Mouse (Mus musculus): ENCODE measurements around the gene Dok5. TPM values are rescaled to one million over a fixed set of nuclear protein-coding genes. Genes with fewer than 3 reads are reported as not detected.

Gene Dok5
- polyA plus RNA-seq, 1 experiment from 2014 or later = 6.1 TPM

DNA sequence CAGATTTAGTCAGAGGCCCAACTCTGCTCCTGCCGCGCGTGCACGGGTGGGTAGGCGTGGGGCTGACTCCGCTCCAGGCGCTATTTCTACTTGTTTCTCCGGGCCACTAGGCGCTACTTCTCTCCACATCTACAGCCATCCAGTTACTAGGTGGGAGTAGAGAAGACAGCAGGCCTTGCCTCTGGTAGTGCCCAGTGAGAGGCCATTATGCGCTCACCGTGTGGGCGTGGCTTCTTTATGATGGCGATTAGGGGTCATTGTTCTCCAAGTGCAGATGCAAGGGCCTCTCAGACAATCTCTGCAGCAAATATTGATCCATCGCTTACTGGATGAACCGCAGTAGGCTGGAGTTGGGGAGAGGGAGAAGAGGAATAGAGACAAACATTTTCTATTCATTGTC is 44.0 kb downstream of the Dok5 start:
- Histone ChIP-seq H3K9me3 (no peaks in the 10 kb centered on the region), H3K4me3 (no peak overlapping the region), H3K27me3 (ENCODE audit: poor library complexity, severe bottlenecking) (no peaks in the 10 kb centered on the region; the same call in 1 of the 2 replicates), H3K27ac (no peak overlapping the region), H3K36me3 (replicated peaks) (no peaks in the 10 kb centered on the region), H3K4me1 (peaks cover 37% of the 10 kb centered on the region)
- 89% methylated on average over 15 of the region's 15 CpGs for WGBS
- no peak for DNase-seq (ENCODE audit: extremely low spot score, low spot score)

DNA sequence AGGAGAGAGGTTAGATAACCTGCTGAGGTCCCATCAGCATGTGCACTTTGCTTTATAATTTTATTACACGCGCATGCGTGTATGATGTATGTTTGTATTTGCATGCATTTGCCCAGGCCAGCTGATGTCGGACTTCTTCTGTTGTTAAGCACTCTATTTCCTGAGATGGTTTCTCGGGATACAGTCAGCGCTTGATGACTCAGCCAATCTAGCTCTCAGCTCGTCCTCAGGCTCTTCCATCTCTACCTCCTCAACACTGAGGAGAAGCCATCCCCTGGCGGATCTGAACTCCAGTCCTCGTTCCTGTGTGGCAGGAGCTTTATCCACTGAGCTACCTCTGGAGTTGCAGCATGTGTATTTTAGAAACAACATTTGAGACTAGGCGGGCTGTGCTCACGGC is 44.5 kb downstream of the Dok5 start:
- H3K36me3 ChIP-seq (replicated peaks) = no peaks in the 10 kb centered on the region
- DNase-seq (ENCODE audit: extremely low spot score, low spot score) = no peak
- WGBS = 96% methylated on average over 11 of the region's 11 CpGs
- peaks cover 32% of the 10 kb centered on the region for H3K4me1 ChIP-seq
- no peaks in the 10 kb centered on the region for H3K27me3 ChIP-seq (ENCODE audit: poor library complexity, severe bottlenecking)
- H3K4me3 ChIP-seq = no peak overlapping the region
- H3K9me3 ChIP-seq = no peaks in the 10 kb centered on the region
- no peak overlapping the region for H3K27ac ChIP-seq

DNA sequence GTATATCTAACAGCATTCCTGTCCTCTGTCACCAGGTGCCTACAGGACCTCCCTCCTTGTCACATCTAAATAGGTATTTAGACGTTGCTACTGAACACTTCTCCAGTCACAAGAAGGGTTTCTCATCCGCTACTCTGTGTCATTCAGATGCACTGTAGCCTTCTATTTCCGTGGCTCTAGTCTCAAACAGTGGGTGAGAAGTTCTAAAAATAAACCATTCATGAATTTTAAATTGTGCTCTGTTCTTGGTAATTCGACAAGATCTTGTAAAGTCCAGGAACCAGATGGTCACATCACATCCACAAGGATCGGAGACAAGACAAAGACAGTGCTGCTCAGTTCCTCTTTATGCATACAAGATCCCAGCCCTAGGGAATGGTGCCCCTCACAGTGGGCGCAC is 46.0 kb downstream of the Dok5 start:
- H3K9me3 ChIP-seq = no peaks in the 10 kb centered on the region
- no peak overlapping the region for H3K27ac ChIP-seq
- no peaks in the 10 kb centered on the region for H3K27me3 ChIP-seq (ENCODE audit: poor library complexity, severe bottlenecking)
- no peaks in the 10 kb centered on the region for H3K36me3 ChIP-seq (replicated peaks)
- no peak overlapping the region for H3K4me3 ChIP-seq
- whole genome bisulfite sequencing = 92% methylated on average over 6 of the region's 6 CpGs
- H3K4me1 ChIP-seq = peaks cover 18% of the 10 kb centered on the region
- DNase-seq (ENCODE audit: extremely low spot score, low spot score) = no peak

DNA sequence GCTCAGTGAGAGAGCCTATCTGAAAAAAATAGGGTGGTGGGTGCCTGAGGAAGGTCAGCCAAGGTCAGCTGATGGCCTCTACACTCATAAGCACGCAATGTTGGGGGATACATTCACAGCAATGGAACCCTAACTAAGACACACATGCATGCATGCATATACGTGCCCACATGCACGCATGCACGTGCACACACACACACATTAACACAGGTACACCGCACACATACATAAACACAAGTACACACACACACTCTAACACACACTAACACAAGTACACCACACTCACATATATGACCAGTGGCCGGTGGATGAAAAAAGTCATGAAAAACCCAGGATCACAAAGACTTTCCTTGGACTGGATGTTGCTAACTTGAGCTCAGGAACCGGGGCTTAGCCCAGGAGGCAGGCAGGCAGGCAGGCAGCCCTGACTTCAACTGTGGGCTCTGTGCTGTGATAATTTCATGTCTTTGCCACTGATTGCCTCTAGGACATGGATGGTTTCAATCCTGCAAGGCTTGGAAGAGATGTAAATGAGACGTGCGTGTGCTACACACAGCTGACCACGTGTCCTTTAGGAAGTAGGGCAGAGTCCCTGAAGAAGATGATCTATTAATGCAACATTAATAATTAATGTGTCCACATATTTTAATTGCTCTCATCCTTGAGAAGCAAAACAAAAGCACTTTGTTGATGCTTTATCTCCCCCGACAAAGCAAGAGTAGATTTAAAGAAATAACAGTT is 48.6 kb downstream of the Dok5 start:
- no peak for DNase-seq (ENCODE audit: extremely low spot score, low spot score)
- Histone ChIP-seq H3K27me3 (ENCODE audit: poor library complexity, severe bottlenecking) (no peaks in the 10 kb centered on the region), H3K36me3 (replicated peaks) (no peaks in the 10 kb centered on the region), H3K4me1 (0 out of 2 replicates have a peak, but pooled peaks cover 5% of the 10 kb centered on the region), H3K9me3 (no peaks in the 10 kb centered on the region), H3K4me3 (no peak overlapping the region), H3K27ac (0 out of 2 replicates have a peak overlapping the region, but pooled peaks have one; percentile 15)
- 87% methylated on average over 11 of the region's 11 CpGs for WGBS

DNA sequence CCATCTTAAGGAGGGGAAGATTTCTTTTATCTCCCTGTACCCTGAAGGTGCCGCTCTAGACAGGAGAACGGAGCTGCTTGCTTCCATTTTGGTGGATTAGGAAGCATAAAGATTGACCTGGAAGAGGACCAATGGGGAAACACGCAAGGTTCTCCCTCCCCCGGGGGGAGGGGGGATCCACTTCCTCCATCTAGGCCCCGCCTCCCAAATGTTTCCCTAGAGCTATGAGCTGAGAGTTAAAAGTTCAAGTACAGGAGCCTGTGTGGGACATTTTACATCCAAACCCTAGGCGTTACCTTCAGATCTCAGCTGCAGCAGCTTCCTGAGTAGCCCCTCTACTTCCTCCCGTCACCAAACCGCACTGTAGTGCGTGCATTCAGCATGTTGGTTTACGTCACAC is 56.5 kb downstream of the Dok5 start:
- no peak for DNase-seq (ENCODE audit: extremely low spot score, low spot score)
- no peak overlapping the region for H3K27ac ChIP-seq
- H3K9me3 ChIP-seq = no peaks in the 10 kb centered on the region; the same call in 1 of the 2 replicates
- H3K36me3 ChIP-seq (replicated peaks) = no peaks in the 10 kb centered on the region
- no peaks in the 10 kb centered on the region for H3K27me3 ChIP-seq (ENCODE audit: poor library complexity, severe bottlenecking)
- no peak overlapping the region for H3K4me3 ChIP-seq
- WGBS = 92% methylated on average over 10 of the region's 10 CpGs
- H3K4me1 ChIP-seq = peaks cover 14% of the 10 kb centered on the region

DNA sequence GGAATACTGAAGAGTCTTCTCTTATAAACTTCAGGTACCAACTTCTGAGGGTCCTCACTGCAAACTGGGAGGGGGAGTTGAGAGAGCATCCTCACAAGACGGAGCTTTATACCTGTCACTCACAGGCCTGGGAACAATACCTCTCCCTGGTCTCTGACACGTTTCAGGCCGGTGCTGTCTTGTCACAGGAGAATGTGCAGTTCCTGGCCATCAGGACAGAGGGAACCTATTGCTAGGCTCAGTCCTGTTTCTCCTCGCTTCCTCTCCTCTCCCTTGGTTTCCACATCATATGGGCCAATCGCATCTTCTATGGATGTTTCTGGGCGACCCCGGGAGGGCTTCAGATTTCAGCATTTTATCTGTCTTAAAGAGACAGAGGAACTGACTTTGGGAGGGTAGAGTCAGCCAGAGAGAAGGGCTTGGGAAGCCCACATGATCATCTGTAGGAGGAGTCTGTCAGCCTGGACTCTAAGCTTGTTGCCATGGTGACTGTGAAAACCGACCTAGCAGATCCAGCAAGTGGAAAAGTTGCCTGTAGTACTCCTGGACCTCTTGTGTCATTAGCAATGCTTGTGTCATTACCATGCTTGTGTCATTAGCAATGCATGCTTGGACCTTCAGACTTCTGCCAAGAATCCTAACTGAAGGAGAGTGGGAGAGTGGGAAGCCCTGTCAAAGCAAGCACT is 59.9 kb downstream of the Dok5 start:
- DNase-seq (ENCODE audit: extremely low spot score, low spot score) = no peak
- H3K4me1 ChIP-seq = peaks cover 14% of the 10 kb centered on the region
- no peak overlapping the region for H3K27ac ChIP-seq
- H3K27me3 ChIP-seq (ENCODE audit: poor library complexity, severe bottlenecking) = no peaks in the 10 kb centered on the region
- H3K9me3 ChIP-seq = peaks cover 8% of the 10 kb centered on the region; the same call in 1 of the 2 replicates
- WGBS = 38% methylated on average over 8 of the region's 8 CpGs
- no peaks in the 10 kb centered on the region for H3K36me3 ChIP-seq (replicated peaks)
- H3K4me3 ChIP-seq = no peak overlapping the region

DNA sequence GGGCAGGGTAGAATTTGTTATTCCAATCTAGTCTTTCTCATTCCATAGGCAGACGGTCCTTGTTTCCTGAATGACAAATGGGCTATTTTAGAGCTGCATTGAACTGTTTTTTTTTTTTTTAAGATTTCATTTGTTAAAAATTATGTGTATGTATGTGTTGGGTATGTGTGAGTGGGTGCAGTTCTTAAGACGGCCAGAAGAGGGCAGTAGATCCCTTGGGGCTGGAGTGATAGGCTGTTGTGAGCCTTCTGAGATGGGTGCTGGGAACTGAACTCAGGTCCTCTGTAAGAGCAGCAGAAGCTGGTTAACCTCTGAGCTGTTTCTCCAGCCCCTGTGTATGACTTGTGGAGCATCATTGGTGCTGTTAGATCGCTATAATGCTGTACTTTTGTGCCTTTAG is 63.6 kb downstream of the Dok5 start:
- Histone ChIP-seq H3K27ac (no peak overlapping the region), H3K9me3 (peaks cover 18% of the 10 kb centered on the region), H3K27me3 (ENCODE audit: poor library complexity, severe bottlenecking) (no peaks in the 10 kb centered on the region), H3K4me1 (peaks cover 14% of the 10 kb centered on the region), H3K36me3 (replicated peaks) (no peaks in the 10 kb centered on the region), H3K4me3 (no peak overlapping the region)
- WGBS = 82% methylated on average over 3 of the region's 3 CpGs
- DNase-seq (ENCODE audit: extremely low spot score, low spot score) = no peak

DNA sequence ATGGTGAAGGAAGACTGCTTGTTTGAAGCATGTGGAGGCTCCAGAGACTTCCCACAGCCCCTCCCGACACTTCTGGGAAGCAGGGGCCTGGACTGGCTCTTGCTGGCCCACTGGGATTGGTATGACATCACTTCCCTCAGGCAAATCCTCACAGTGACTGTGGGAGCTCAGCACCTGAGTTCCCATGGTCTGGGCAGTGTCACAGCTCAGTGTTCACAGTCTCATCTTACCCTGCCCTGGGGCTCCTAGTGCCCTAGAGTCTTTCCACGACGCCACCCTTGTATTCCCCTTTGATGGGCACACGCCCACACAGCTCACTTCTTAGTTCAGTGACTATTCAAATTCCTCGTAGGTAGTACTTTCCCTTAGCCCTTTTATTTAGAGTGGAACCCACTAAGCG is 71.4 kb downstream of the Dok5 start:
- 82% methylated on average over 6 of the region's 6 CpGs for WGBS
- no peak for DNase-seq (ENCODE audit: extremely low spot score, low spot score)

DNA sequence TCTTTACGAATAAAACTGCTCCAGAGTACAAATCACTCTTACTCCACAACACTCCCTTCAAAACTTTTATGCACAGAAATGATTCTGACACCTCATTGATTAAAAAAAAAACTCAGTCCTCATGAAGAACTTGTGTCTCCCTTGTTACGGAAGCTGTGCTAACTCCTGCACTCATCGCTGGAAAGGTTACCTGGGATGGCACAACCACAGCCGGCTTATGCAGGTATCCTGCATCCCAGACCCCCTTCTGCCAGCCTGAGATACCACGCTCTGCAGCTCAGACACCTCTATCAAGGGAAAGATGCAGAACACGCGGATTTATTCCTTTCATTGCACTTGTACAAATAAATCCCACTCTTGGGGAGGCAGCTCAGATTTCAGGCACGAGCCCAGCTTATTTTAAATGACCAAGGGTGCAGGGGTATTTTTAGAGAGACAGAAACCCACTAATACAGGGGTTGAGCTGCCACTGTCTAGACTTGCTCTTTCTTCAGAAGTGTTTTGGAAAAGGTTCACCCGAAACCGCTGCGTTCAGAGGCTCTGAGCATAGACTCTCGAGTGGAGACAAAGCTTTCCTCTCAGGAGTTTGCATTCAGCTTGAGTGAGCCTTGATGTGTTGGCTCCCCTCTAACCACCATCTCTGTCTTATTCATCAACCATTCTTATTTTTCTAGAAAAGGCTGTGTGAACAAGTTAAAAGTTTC is 76.1 kb downstream of the Dok5 start:
- H3K27ac ChIP-seq = peak overlapping the region; percentile 56
- WGBS = 65% methylated on average over 12 of the region's 12 CpGs
- no peak for DNase-seq (ENCODE audit: extremely low spot score, low spot score)

More for the DNA sequence above, 71.4 kb downstream of the Dok5 start:
- H3K4me3 ChIP-seq = no peak overlapping the region
- peaks cover 10% of the 10 kb centered on the region for H3K9me3 ChIP-seq
- no peak overlapping the region for H3K27ac ChIP-seq
- no peaks in the 10 kb centered on the region for H3K27me3 ChIP-seq (ENCODE audit: poor library complexity, severe bottlenecking)
- peaks cover 17% of the 10 kb centered on the region for H3K4me1 ChIP-seq
- H3K36me3 ChIP-seq (replicated peaks) = no peaks in the 10 kb centered on the region

DNA sequence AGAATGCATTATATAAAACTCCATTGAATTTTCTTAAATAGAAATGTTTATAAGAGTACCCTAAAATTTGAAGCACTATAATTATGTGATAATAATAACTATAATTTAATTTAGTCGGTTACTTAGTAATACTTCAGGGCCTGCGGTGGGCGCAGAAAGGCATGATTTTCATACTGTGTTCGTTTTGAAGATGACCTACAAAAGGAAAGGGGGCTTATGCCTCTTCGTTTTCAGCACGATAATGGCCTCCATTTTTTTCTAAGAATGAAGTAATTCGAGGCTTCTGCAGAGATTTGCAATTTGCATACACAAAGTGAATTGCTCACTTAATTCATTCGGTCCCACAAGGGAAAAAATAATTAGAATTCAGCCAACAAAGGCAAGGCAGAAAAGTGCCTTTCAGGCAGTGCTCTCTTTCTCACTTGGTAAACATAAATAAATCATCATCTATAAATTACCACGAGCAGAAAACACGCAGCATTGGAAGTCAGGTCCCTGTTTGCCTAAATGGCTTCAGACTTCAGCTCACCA is 76.7 kb downstream of the Dok5 start:
- 50% methylated on average over 10 of the region's 10 CpGs for WGBS
- Histone ChIP-seq H3K9me3 (no peaks in the 10 kb centered on the region), H3K4me1 (peaks cover 28% of the 10 kb centered on the region), H3K36me3 (replicated peaks) (no peaks in the 10 kb centered on the region), H3K4me3 (no peak overlapping the region), H3K27ac (peak overlapping the region; percentile 46; the same call in 1 of the 2 replicates), H3K27me3 (ENCODE audit: poor library complexity, severe bottlenecking) (no peaks in the 10 kb centered on the region)
- DNase-seq (ENCODE audit: extremely low spot score, low spot score) = no peak

More for the DNA sequence above, 76.1 kb downstream of the Dok5 start:
- no peaks in the 10 kb centered on the region for H3K27me3 ChIP-seq (ENCODE audit: poor library complexity, severe bottlenecking)
- no peak overlapping the region for H3K4me3 ChIP-seq
- H3K36me3 ChIP-seq (replicated peaks) = no peaks in the 10 kb centered on the region
- H3K9me3 ChIP-seq = no peaks in the 10 kb centered on the region
- H3K4me1 ChIP-seq = peaks cover 28% of the 10 kb centered on the region

DNA sequence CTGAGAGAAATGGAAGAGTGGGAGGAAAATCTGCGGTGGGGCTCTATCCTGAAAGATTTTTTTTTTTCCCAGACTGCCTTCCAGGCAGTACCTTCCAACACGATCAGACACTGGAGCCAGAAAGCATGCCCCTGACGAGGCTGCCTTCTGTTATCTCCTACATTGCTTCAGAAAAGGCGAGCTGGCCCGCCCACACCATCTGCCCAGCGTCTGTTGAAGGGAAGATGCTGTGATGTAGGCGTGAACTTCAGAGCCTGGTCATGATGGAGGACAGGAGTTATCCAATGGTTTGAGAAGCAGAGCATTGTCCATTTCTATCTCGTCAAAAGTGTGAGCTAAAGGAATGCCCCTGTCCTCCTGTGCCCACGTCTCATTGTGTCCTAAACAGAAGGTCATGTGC is 79.7 kb downstream of the Dok5 start:
- Histone ChIP-seq H3K27me3 (ENCODE audit: poor library complexity, severe bottlenecking) (no peaks in the 10 kb centered on the region), H3K27ac (no peak overlapping the region), H3K36me3 (replicated peaks) (no peaks in the 10 kb centered on the region), H3K4me3 (no peak overlapping the region), H3K9me3 (no peaks in the 10 kb centered on the region), H3K4me1 (peaks cover 19% of the 10 kb centered on the region)
- WGBS = 83% methylated on average over 9 of the region's 9 CpGs
- no peak for DNase-seq (ENCODE audit: extremely low spot score, low spot score)

DNA sequence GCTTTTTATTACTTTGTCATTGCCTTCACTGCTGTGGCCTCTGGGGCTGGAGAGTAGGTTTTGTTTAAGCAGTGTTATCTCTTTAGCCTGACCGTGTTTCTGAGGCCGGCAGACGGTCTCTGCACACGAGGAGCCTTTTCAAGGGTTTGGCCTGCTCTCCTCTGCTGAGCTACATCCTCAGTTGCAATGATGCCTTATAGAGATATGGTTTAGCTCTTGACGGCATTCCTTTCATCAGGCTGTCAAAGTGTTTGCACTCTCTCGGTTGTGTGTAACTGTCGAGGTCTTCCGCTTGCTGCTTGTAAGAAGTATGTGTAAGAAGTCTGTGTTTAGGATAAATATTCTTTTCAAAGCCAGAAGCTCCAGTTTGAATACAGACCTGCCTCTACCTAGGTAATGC is 84.7 kb downstream of the Dok5 start:
- H3K9me3 ChIP-seq = 0 out of 2 replicates have a peak, but pooled peaks cover 8% of the 10 kb centered on the region
- no peaks in the 10 kb centered on the region for H3K4me1 ChIP-seq
- no peaks in the 10 kb centered on the region for H3K27me3 ChIP-seq (ENCODE audit: poor library complexity, severe bottlenecking)
- no peak overlapping the region for H3K27ac ChIP-seq
- no peaks in the 10 kb centered on the region for H3K36me3 ChIP-seq (replicated peaks)
- no peak for DNase-seq (ENCODE audit: extremely low spot score, low spot score)
- WGBS = 91% methylated on average over 8 of the region's 8 CpGs
- H3K4me3 ChIP-seq = no peak overlapping the region

Data from forebrain, embryonic 10.5 days (tissue).